In genomic region chr3:90515242-90515641, GRCm38 (mm10) we compare ENCODE assay signal across 8 mouse cellular contexts. TPM values are rescaled to one million over a fixed set of nuclear protein-coding genes. Genes with fewer than 3 reads are reported as not detected.
DNase-seq lines count a peak whose midpoint lies in the region; ATAC-seq and TF ChIP-seq lines count a peak whose summit lies in the region.

No protein-coding gene starts in this region.

- H3K27me3 ChIP-seq in G1E (ENCODE audit: insufficient read depth, low read length): no peaks in the 10 kb centered on the region
- peaks cover 20% of the 10 kb centered on the region for H3K27me3 ChIP-seq in embryonic facial prominence, embryonic 12.5 days
- no peaks in the 10 kb centered on the region for H3K27me3 ChIP-seq in heart, postnatal 0 days (ENCODE audit: control insufficient read depth, insufficient read depth, low read length)
- peaks cover 9% of the 10 kb centered on the region for H3K27me3 ChIP-seq in midbrain, embryonic 11.5 days (ENCODE audit: control insufficient read depth, insufficient read depth, low read length)

- no peak overlapping the region for H3K27ac ChIP-seq in embryonic facial prominence, embryonic 12.5 days
- peak overlapping the region; percentile 88 for H3K27ac ChIP-seq in heart, postnatal 0 days (ENCODE audit: low read depth)
- H3K27ac ChIP-seq in midbrain, embryonic 11.5 days (ENCODE audit: low read depth, low read length): no peak overlapping the region

- TF ChIP-seq CTCF in G1E (IDR thresholded peaks at IDR 0.05; ENCODE audit: low read depth, low read length): no peak
- no peak for TF ChIP-seq CTCF in heart, postnatal 0 days (IDR thresholded peaks at IDR 0.05; ENCODE audit: low read depth)

- H3K4me2 ChIP-seq in embryonic facial prominence, embryonic 12.5 days (replicated peaks): peak overlapping the region; percentile 70
- peak overlapping the region; percentile 82 for H3K4me2 ChIP-seq in heart, postnatal 0 days (ENCODE audit: low read depth, low read length)
- H3K4me2 ChIP-seq in midbrain, embryonic 11.5 days: peak overlapping the region; percentile 68

- H3K9me3 ChIP-seq in G1E (replicated peaks): no peaks in the 10 kb centered on the region
- no peaks in the 10 kb centered on the region for H3K9me3 ChIP-seq in embryonic facial prominence, embryonic 12.5 days
- no peaks in the 10 kb centered on the region for H3K9me3 ChIP-seq in heart, postnatal 0 days (replicated peaks; ENCODE audit: control insufficient read depth, low read length)
- H3K9me3 ChIP-seq in midbrain, embryonic 11.5 days (ENCODE audit: control insufficient read depth, low read length): no peaks in the 10 kb centered on the region

- WGBS in embryonic facial prominence, embryonic 12.5 days: 36% methylated on average over 1 of the region's 1 CpGs
- WGBS in heart, postnatal 0 days: 26% methylated on average over 1 of the region's 1 CpGs
- WGBS in midbrain, embryonic 11.5 days: 55% methylated on average over 1 of the region's 1 CpGs

- H3K9ac ChIP-seq in embryonic facial prominence, embryonic 12.5 days: peak overlapping the region; percentile 42
- peak overlapping the region; percentile 68 for H3K9ac ChIP-seq in heart, postnatal 0 days (replicated peaks; ENCODE audit: low read depth, low read length)
- no peak overlapping the region for H3K9ac ChIP-seq in midbrain, embryonic 11.5 days (ENCODE audit: low read length)

- H3K36me3 ChIP-seq in G1E (replicated peaks): peaks cover 35% of the 10 kb centered on the region
- no peaks in the 10 kb centered on the region for H3K36me3 ChIP-seq in embryonic facial prominence, embryonic 12.5 days
- peaks cover 7% of the 10 kb centered on the region; the same call in 1 of the 2 replicates for H3K36me3 ChIP-seq in heart, postnatal 0 days (replicated peaks; ENCODE audit: control insufficient read depth, insufficient read depth, low read length)
- no peaks in the 10 kb centered on the region for H3K36me3 ChIP-seq in midbrain, embryonic 11.5 days (ENCODE audit: control insufficient read depth, insufficient read depth, low read length)

- H3K4me1 ChIP-seq in G1E (ENCODE audit: insufficient read depth, low read depth, low read length): peaks cover 32% of the 10 kb centered on the region
- H3K4me1 ChIP-seq in embryonic facial prominence, embryonic 12.5 days: peaks cover 16% of the 10 kb centered on the region
- H3K4me1 ChIP-seq in heart, postnatal 0 days (ENCODE audit: control insufficient read depth, insufficient read depth): peaks cover 30% of the 10 kb centered on the region
- no peaks in the 10 kb centered on the region; the same call in 1 of the 2 replicates for H3K4me1 ChIP-seq in midbrain, embryonic 11.5 days (ENCODE audit: control insufficient read depth, insufficient read depth, low read length)

- no peak for ATAC-seq in G1E (ENCODE audit: extremely low read depth, insufficient number of reproducible peaks, low FRiP score, poor library complexity, severe bottlenecking)
- ATAC-seq in embryonic facial prominence, embryonic 12.5 days (ENCODE audit: insufficient number of reproducible peaks, insufficient read depth, low FRiP score, low TSS enrichment): no peak
- ATAC-seq in heart, postnatal 0 days (ENCODE audit: insufficient read depth, low read depth): no peak
- peak; percentile 6; the same call in 1 of the 2 replicates for ATAC-seq in midbrain, embryonic 11.5 days (ENCODE audit: low FRiP score)

- no peak for TF ChIP-seq EP300 in heart, postnatal 0 days (IDR thresholded peaks at IDR 0.05; ENCODE audit: low read depth)

- H3K4me3 ChIP-seq in G1E (ENCODE audit: low read depth, low read length): peak overlapping the region; percentile 70
- peak overlapping the region; percentile 35 for H3K4me3 ChIP-seq in embryonic facial prominence, embryonic 12.5 days
- H3K4me3 ChIP-seq in heart, postnatal 0 days (ENCODE audit: low read depth, low read length): peak overlapping the region; percentile 65
- no peak overlapping the region for H3K4me3 ChIP-seq in midbrain, embryonic 11.5 days (ENCODE audit: low read depth, low read length)

- no peak for DNase-seq in G1E (ENCODE audit: low spot score)
- no peak for DNase-seq in heart, postnatal 0 days (ENCODE audit: low spot score)
- DNase-seq in kidney, postnatal 36 days: peak; percentile 76 to 79
- DNase-seq in midbrain, embryonic 11.5 days (ENCODE audit: low spot score, missing footprints): no peak
- no peak for DNase-seq in embryo, embryonic 11 days
- DNase-seq in urinary bladder, postnatal 25 days (ENCODE audit: low spot score): no peak
- no peak for DNase-seq in left cerebral cortex, adult 8-10 months (ENCODE audit: low spot score in 2 of 2)

RNA-seq across cellular contexts. Expression of gene S100a13, which starts 1.0 kb away (rescaled TPM):
- total RNA-seq in G1E (2014; fragmentation: Nextera tagmentation): 22.9 and 25.3 TPM in 2 replicates
- 67.3 and 70.2 TPM in 2 replicates for total RNA-seq in G1E (2017)
- 1.8 and 2.4 TPM in 2 replicates for polyA plus RNA-seq in G1E (2012)
- 15.0 and 17.4 TPM in 2 replicates for polyA plus RNA-seq in embryonic facial prominence, embryonic 12.5 days (2016; fragmentation: Nextera tagmentation; extraction: Ambion mirVana)
- 45.9 and 86.2 TPM in 2 replicates for total RNA-seq in heart, postnatal 0 days (2014; rRNA removed; ENCODE audit: low replicate concordance)
- 144 and 146 TPM in 2 replicates for polyA plus RNA-seq in heart, postnatal 0 days (2015; fragmentation: Nextera tagmentation; extraction: Ambion mirVana)
- 11.6 and 14.1 TPM in 2 replicates for polyA plus RNA-seq in midbrain, embryonic 11.5 days (2014; fragmentation: Nextera tagmentation; extraction: Ambion mirVana)
- total RNA-seq in left cerebral cortex, adult 8-10 months (2022): 10 to 100 TPM; 17.1 to 26.1 (median 20.5) TPM

RNA-seq across cellular contexts. Expression of gene S100a1, which starts 1.1 kb away (rescaled TPM):
- total RNA-seq in G1E (2014; fragmentation: Nextera tagmentation) (26.6 and 38.4 TPM in 2 replicates), G1E (2017) (40.8 and 42.9 TPM in 2 replicates)
- 2.6 and 5.1 TPM in 2 replicates for polyA plus RNA-seq in G1E (2012)
- 10.3 and 11.2 TPM in 2 replicates for polyA plus RNA-seq in embryonic facial prominence, embryonic 12.5 days (2016; fragmentation: Nextera tagmentation; extraction: Ambion mirVana)
- total RNA-seq in heart, postnatal 0 days (2014; rRNA removed; ENCODE audit: low replicate concordance): 221 and 462 TPM in 2 replicates
- polyA plus RNA-seq in heart, postnatal 0 days (2015; fragmentation: Nextera tagmentation; extraction: Ambion mirVana): 721 and 746 TPM in 2 replicates
- 6.9 and 8.0 TPM in 2 replicates for polyA plus RNA-seq in midbrain, embryonic 11.5 days (2014; fragmentation: Nextera tagmentation; extraction: Ambion mirVana)
- total RNA-seq in left cerebral cortex, adult 8-10 months (2022): 100 to 1,000 TPM; 122 to 162 (median 132) TPM

RNA-seq across cellular contexts. Expression of gene Chtop, which starts 5.9 kb away (rescaled TPM):
- total RNA-seq in G1E (2014; fragmentation: Nextera tagmentation) (78.6 and 89.8 TPM in 2 replicates), G1E (2017) (133 and 135 TPM in 2 replicates)
- 97.0 and 110 TPM in 2 replicates for polyA plus RNA-seq in G1E (2012)
- polyA plus RNA-seq in embryonic facial prominence, embryonic 12.5 days (2016; fragmentation: Nextera tagmentation; extraction: Ambion mirVana): 197 and 209 TPM in 2 replicates
- 117 and 121 TPM in 2 replicates for total RNA-seq in heart, postnatal 0 days (2014; rRNA removed; ENCODE audit: low replicate concordance)
- 79.0 and 85.1 TPM in 2 replicates for polyA plus RNA-seq in heart, postnatal 0 days (2015; fragmentation: Nextera tagmentation; extraction: Ambion mirVana)
- polyA plus RNA-seq in midbrain, embryonic 11.5 days (2014; fragmentation: Nextera tagmentation; extraction: Ambion mirVana): 138 and 146 TPM in 2 replicates
- total RNA-seq in left cerebral cortex, adult 8-10 months (2022): 100 to 1,000 TPM; 162 to 170 (median 167) TPM

RNA-seq across cellular contexts. Expression of gene S100a14, which starts 11.4 kb away (rescaled TPM):
- total RNA-seq in G1E (2014; fragmentation: Nextera tagmentation) (not detected in 2 replicates), G1E (2017) (0.12 TPM in 1 of 2 replicates, not detected in the other)
- polyA plus RNA-seq in G1E (2012): not detected in 2 replicates
- polyA plus RNA-seq in embryonic facial prominence, embryonic 12.5 days (2016; fragmentation: Nextera tagmentation; extraction: Ambion mirVana): 1.5 and 2.2 TPM in 2 replicates
- 7.2 TPM in 1 of 2 replicates, not detected in the other for total RNA-seq in heart, postnatal 0 days (2014; rRNA removed; ENCODE audit: low replicate concordance)
- polyA plus RNA-seq in heart, postnatal 0 days (2015; fragmentation: Nextera tagmentation; extraction: Ambion mirVana): 0.12 TPM in 1 of 2 replicates, not detected in the other
- not detected in 2 replicates for polyA plus RNA-seq in midbrain, embryonic 11.5 days (2014; fragmentation: Nextera tagmentation; extraction: Ambion mirVana)
- total RNA-seq in left cerebral cortex, adult 8-10 months (2022): under 1 TPM in 1 of 4 experiments, not detected in 3; 0.63 TPM

RNA-seq across cellular contexts. Expression of gene S100a16, which starts 21.8 kb away (rescaled TPM):
- total RNA-seq in G1E (2014; fragmentation: Nextera tagmentation): not detected in 2 replicates
- not detected in 2 replicates for total RNA-seq in G1E (2017)
- polyA plus RNA-seq in G1E (2012): not detected in 2 replicates
- polyA plus RNA-seq in embryonic facial prominence, embryonic 12.5 days (2016; fragmentation: Nextera tagmentation; extraction: Ambion mirVana): 56.1 and 58.0 TPM in 2 replicates
- 131 and 139 TPM in 2 replicates for total RNA-seq in heart, postnatal 0 days (2014; rRNA removed; ENCODE audit: low replicate concordance)
- 89.8 and 95.6 TPM in 2 replicates for polyA plus RNA-seq in heart, postnatal 0 days (2015; fragmentation: Nextera tagmentation; extraction: Ambion mirVana)
- polyA plus RNA-seq in midbrain, embryonic 11.5 days (2014; fragmentation: Nextera tagmentation; extraction: Ambion mirVana): 37.2 and 40.0 TPM in 2 replicates
- 100 to 1,000 TPM in 2 of 4 experiments, 10 to 100 TPM in 2; 85.4 to 115 (median 102) TPM for total RNA-seq in left cerebral cortex, adult 8-10 months (2022)

Comparison
In these comparisons a context has a peak if more than half of its experiments do, and no peak if none do; other contexts are left out.
1. DNase-seq: peak in kidney, postnatal 36 days (2 of 2); none in G1E (single experiment), heart, postnatal 0 days (single experiment), midbrain, embryonic 11.5 days (single experiment), embryo, embryonic 11 days (single experiment), urinary bladder, postnatal 25 days (single experiment) and left cerebral cortex, adult 8-10 months (0 of 2).
2. RNA of gene S100a1, which starts 1.1 kb away (polyA plus RNA-seq): 721 to 746 TPM in heart, postnatal 0 days; 10.3 to 11.2 TPM in embryonic facial prominence, embryonic 12.5 days, 6.9 to 8.0 TPM in midbrain, embryonic 11.5 days and 2.6 to 5.1 TPM in G1E; every median in the first group is over 10 times any median in the second.
3. Peak in every context shown above with its lines, with median percentiles within 50 percentile points of each other: H3K4me2 ChIP-seq.